Mouse (Mus musculus): ENCODE results near the gene Zfp777.

Gene Zfp777

DNA sequence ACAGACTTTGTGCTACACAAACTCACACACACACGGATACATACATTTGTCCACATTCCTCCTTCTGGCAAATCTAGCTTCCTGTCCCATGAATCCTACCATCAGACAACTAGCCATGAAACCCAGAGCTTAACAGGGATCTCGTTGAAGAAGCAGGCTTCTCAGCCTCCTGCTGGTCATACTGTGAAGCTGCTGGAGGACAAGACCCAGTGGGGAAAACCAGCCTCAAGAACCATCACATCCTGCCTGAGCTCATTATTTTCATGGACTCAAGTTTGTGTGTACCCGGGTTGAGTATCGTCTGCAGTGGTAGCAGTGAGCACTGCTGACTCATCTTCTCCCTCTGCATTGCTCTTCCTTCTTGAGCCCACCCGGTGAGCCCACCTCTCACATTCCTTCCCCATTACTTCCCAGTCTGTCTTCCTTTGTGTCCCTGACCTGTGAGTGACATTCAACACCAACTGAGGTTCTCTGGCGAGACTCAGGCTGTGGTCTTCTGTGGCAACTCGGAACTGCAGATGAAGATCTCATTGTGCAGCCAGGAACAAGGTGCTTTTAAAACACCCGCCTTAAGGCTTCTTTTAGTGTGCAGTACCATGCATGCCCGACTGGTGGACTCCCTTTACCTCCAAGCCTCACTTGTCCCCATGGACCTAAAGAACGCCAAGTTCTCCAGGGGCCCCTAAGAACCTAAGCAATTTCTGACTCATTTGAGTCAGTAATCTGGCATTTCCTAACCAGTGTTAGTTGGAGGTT, 22.6 kb downstream of the Zfp777 start:
- no peak for DNase-seq

DNA sequence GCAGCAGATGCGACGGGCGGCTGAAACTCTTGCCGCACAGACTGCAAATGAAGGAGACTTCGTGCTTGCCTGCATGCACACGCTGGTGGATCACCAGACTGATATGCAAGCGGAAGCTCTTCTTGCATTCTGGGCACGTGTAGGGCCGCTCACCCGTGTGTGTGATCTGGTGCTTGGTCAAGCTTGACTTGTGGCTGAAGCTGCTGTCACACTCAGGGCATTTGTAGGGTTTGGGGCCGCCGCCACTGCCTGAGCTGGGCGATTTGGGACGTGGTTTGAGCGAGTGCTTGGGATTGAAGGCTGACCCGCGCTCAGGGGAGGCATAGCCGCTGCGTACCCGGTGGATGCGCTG, 23.7 kb downstream of the Zfp777 start:
- no peak for DNase-seq

DNA sequence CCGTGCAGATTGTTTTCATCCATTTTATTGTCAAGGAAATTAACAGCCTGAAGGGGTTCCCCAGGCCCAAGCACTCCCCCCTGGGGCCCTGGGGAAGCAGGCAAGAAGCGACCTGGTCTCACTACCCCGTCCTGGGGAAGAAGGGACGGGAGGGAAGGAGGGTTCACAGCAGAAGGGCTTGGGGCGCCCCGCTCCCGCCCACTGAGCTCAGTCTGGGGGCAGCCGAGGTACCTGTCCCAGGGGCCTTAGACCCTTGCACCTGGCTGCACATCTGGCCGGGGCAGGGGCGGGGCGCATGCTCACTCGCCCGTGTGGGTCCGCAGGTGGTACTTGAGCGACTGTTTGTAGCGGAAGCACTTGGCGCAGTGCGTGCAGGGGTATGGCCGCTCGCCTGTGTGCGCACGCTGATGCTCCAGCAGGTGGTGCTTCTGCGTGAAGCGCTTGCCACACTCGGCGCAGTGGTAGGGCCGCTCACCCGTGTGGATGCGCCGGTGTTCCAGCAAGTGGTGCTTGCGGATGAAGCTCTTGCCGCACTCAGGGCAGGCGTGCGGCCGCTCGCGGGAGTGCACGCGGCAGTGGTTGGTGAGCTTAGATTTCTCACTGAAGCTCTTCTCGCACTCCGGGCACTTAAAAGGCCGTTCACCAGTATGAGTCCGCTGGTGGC, 24.2 kb downstream of the Zfp777 start:
- no peak for DNase-seq

DNA sequence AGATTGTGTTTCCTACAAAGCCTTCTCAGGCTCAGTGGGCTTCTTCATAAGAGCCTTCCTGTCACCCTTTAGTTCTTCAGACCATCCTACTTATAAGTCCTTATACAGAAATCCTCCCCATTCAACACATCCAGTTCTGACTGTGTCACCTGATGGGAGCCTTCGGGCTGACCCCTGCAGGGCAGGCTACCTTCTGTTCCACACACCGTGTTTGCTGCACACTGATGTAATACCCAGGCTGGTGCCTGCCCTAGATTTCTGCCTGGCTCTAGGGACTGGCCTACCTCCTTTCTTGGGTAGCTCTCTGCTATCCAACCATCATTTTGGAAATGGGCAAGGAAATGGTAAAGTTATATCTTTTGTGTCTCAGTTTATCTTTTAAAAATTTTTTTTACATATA, 26.0 kb downstream of the Zfp777 start:
- no peak for DNase-seq

DNA sequence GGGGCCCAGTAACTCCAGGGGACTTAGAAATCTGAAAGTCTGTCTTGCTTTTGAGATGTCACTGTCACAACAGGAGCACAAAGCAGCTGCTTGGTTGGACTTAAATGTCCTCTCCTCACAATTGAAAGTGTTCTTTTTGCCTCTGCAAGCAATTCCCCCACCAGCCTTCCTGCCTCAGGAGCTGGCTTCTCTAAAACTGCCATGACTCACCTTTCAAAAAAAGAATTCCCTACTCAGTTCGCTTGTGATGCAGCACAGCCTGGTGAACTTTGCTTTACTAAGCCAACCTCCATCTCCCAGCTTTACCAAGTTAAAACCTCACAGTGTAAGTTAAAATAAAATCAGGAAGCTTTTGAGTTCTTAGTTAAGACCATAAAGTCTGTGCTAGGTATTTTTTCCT, 27.0 kb downstream of the Zfp777 start:
- DNase-seq = no peak

DNA sequence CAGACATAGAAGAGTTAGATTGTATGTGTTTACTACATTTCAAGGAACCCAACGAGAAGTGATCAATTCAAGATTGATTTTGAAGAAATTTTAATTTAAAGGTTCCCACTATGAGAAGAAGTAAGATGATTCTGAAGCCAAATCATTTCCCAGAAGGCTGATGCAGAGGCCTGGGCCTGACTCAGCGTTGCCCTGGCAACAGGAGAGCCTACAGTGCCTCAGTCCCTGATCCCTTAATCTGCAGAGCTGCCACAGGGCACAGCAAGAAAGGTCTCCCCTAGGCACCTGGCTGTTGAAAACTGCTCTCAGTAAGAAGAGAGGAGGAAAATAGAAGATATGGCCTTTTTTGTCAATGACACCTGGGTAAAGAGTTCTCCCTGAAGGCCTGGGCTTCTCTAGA, 28.7 kb downstream of the Zfp777 start:
- DNase-seq = no peak

DNA sequence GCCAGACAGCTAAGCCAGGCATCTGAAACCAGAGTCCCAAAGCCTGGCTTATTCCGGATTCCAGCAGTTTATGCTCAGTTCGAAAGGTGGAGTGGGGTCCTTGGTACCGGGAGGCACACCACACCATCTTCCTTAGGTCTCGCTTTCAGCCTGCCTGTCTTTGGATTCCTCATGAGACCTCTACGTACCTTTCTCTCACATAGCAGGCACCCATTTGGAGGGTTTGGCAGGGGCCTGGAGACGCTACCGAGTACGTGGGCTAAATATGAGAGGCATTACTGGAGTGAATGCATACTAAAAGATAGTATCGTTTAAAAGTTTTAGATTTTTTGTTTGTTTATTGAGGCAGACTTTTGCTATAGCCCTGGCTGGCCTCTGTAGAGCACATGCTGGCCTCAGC, 31.9 kb downstream of the Zfp777 start:
- DNase-seq = no peak

DNA sequence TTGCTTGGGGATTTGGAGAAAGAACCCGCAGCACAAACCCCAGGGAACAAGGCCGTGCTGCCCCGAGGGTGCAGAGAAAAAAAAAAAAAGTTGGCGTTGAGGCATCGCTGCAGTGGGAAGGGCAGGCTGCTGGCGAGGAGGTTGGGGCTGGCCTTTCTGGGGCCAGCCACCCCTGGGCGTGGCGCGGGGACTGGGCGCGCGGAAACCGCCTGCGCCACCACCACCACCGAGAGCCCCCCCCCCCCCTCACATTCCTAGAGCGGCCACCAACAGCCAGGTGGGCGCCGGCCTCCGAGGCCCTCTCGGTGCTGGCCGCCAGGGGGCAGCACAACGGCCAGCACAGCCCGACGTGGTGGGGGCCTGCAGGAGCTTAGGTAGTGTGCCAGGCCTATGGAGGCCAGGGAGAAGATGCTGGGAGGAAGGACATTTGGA, 32.6 kb downstream of the Zfp777 start:
- DNase-seq = peak; percentile 88

DNA sequence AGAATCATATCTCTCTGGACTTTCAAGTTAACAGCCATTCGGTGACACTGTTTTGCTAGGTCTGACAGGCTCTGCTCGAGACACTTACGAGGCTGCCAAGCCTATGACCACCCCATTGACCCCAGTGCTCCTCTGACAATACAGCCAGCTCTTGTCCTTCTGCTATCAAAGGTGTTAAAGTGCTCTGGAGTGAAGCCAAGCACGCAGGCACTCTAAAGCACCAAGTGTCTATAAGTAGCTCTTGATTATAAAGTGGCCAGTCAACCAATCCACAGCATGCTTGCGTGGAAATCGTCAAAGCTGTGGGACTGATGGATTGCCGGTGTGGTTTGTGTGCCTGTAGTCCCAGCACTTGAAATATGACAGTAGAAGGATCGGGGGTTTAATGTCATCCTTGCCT, 38.0 kb downstream of the Zfp777 start:
- DNase-seq = no peak

DNA sequence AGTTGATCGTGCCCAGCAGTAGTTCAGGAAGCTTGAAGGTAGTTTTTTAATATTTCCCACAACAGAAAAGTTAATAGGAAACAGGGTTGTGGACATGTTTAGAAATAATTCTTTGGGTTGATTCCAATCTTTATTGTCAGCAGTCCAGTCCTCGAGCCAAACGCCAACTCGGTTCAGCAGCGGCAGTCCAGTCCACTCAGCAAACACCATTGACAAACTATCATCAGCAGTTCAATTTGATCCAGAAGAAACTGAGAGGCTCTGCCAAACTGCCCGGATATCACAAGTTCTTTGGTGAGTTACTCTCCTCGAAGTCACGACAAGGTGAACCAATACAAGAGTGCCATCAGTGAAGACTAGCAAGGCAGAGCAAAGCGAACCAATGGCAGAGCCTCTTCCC, 53.0 kb downstream of the Zfp777 start:
- no peak for DNase-seq

DNA sequence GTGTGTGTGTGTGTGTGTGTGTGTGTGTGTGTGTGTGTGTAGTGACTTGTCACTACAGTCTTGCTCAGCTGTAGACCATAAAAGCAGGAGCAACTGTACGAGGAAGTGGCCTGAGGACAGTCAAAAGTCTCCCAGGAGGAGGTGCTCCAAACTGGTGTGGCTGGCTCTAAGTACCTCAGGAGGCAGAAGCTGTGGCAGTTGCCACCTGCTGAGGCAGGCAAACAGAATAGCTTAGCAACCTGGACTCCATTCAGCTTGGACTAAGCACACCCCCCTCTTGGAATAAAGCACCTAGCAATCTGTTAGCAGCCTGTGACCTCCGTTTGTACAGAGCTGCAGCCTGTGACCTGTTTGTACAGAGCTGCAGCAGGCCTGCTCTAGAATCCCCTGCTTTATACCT, 64.8 kb downstream of the Zfp777 start:
- DNase-seq = no peak

DNA sequence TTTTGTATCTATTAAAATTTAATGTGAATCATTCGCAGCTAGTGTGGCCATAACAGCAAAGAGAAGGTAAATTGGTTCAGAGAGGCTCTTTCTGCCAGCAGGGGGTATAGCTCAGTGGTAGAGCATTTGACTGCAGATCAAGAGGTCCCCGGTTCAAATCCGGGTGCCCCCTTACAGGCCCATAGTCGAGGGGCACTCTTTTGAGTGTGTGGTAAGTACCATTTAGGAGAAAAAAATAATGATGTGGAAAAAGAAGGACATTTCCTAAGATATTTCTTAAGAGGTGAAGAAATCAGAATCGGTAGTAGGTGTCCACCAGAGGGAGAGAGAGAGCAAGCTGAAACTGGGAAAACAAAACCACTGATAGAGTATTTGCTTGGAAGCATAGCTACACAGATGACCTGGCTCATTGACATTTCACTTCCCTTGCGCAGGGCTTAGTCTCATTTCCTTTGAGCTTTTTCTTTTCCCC, 69.8 kb downstream of the Zfp777 start:
- peak; percentile 79 for DNase-seq

DNA sequence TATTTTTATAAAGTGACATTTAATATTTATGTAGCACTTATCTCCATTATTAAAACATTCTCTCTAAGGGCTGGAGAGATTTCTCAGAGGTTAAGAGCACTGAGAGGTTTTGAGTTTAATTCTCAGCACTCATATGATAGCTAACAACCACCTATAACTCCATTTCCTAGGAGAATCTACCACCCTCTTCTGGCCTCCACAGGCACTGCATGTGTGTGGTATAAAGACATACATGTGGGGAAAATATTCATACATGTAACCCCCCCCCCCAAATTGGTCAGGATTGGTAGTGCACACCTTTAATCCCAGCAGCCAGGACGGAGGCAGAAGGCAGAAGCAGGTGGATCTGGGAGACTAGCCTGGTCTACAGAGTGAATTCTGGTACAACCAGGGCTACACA, 74.1 kb downstream of the Zfp777 start:
- DNase-seq = peak; percentile 52

Data from thymus, postnatal 4 days (tissue).